Mouse (Mus musculus) heart, postnatal 0 days (tissue): ENCODE data around the gene Wfdc6a. TPM values are rescaled to one million over a fixed set of nuclear protein-coding genes. Genes with fewer than 3 reads are reported as not detected.

Experiments used
- ATAC-seq: fragments of 200-750 bp; cut with Nextera tagmentation; 2 replicates; pipeline ENCODE4 v1.8.0; 2017; ENCODE audit warnings: low read depth, moderate number of reproducible peaks, moderate library complexity; ENCODE audit not compliant: insufficient read depth
- DNase-seq: peaks from one replicate; pipeline ENCODE4 v3.0.0-alpha.2; 2016; ENCODE audit warnings: low spot score
- H3K27ac ChIP-seq: fragments of 300-500 bp; sonication (generic); 2 replicates; pipeline ENCODE4 v1.5.1; 2014; ENCODE audit warnings: low read depth, mild to moderate bottlenecking
- H3K27me3 ChIP-seq: fragments of 300-500 bp; sonication (generic); 2 replicates; pipeline ENCODE4 v1.6.1; 2014; ENCODE audit warnings: low read length, mixed read lengths; ENCODE audit not compliant: control insufficient read depth, insufficient read depth
- H3K36me3 ChIP-seq: fragments of 300-500 bp; sonication (generic); replicated peaks from 2 replicates; pipeline ENCODE4 v1.6.1; 2014; ENCODE audit warnings: low read length, mixed read lengths; ENCODE audit not compliant: control insufficient read depth, insufficient read depth
- H3K4me1 ChIP-seq: fragments of 300-500 bp; sonication (generic); 2 replicates; pipeline ENCODE4 v1.6.1; 2014; ENCODE audit warnings: antibody characterized with exemption; ENCODE audit not compliant: control insufficient read depth, insufficient read depth
- H3K4me2 ChIP-seq: fragments of 300-500 bp; sonication (generic); 2 replicates; pipeline ENCODE4 v1.6.1; 2014; ENCODE audit warnings: low read depth, mild to moderate bottlenecking, low read length, moderate library complexity
- H3K4me3 ChIP-seq: fragments of 300-500 bp; sonication (generic); 2 replicates; pipeline ENCODE4 v1.5.1; 2014; ENCODE audit warnings: low read depth, low read length
- H3K9ac ChIP-seq: fragments of 300-500 bp; sonication (generic); replicated peaks from 2 replicates; pipeline ENCODE4 v1.6.1; 2014; ENCODE audit warnings: low read depth, low read length, mixed read lengths
- H3K9me3 ChIP-seq: fragments of 300-500 bp; sonication (generic); replicated peaks from 2 replicates; pipeline ENCODE4 v1.6.1; 2016; ENCODE audit warnings: low read length; ENCODE audit not compliant: control insufficient read depth
- CTCF ChIP-seq: IDR thresholded peaks from 2 replicates; pipeline ENCODE4 v1.5.1; 2016; ENCODE audit warnings: antibody characterized with exemption, control low read depth, low read depth
- EP300 ChIP-seq: IDR thresholded peaks from 2 replicates; pipeline ENCODE4 v1.6.1; 2016; ENCODE audit warnings: antibody characterized with exemption, low read depth
- WGBS: fragments of 180-500 bp; shearing (Covaris S2); extraction: QIAGEN DNeasy Blood & Tissue Kit; methylation state at CpG from one replicate; pipeline ENCODE4 v1.1.7; 2014; 5-methylcytosine and 5-hydroxymethylcytosine counted together
- polyA plus RNA-seq: library from polyadenylated mRNA; unstranded; fragments of >200 nt; fragmentation: Nextera tagmentation; extraction: Ambion mirVana; gene quantifications from 2 replicates; pipeline ENCODE4 v1.2.1, GENCODE M21; 2015
- total RNA-seq: library from RNA; depleted of rRNA; stranded (reverse); fragments of >200 nt; gene quantifications from 2 replicates; pipeline ENCODE4 v1.2.3, GENCODE M21; 2014; ENCODE audit warnings: low replicate concordance

The Wfdc6a gene
- total and polyA plus RNA-seq, 2 experiments from 2014 or later, result 0.25 TPM; not detected in 1

GRCm38 (mm10) chr2:164560106-164560505, 25.1 kb downstream of the Wfdc6a start:
- no peaks in the 10 kb centered on the region for H3K9me3 ChIP-seq
- no peak overlapping the region for H3K27ac ChIP-seq
- no peak overlapping the region for H3K9ac ChIP-seq
- H3K36me3 ChIP-seq, result no peaks in the 10 kb centered on the region
- H3K27me3 ChIP-seq, result peaks cover 25% of the 10 kb centered on the region
- TF ChIP-seq EP300 (no peak), CTCF (no peak)
- no peak overlapping the region for H3K4me3 ChIP-seq
- whole genome bisulfite sequencing, result 85% methylated on average over 8 of the region's 8 CpGs
- 0 out of 2 replicates have a peak, but pooled peaks cover 8% of the 10 kb centered on the region for H3K4me1 ChIP-seq
- no peak overlapping the region for H3K4me2 ChIP-seq
- no peak for ATAC-seq
- DNase-seq, result no peak

GRCm38 (mm10) chr2:164558991-164559645, 26.1 kb downstream of the Wfdc6a start:
- Histone ChIP-seq H3K9me3 (no peaks in the 10 kb centered on the region), H3K4me3 (no peak overlapping the region), H3K9ac (no peak overlapping the region), H3K4me1 (0 out of 2 replicates have a peak, but pooled peaks cover 8% of the 10 kb centered on the region), H3K27ac (no peak overlapping the region), H3K4me2 (no peak overlapping the region), H3K27me3 (peaks cover 18% of the 10 kb centered on the region), H3K36me3 (no peaks in the 10 kb centered on the region)
- no peak for DNase-seq
- ATAC-seq, result no peak
- TF ChIP-seq CTCF, result no peak
- TF ChIP-seq EP300, result no peak
- 35% methylated on average over 16 of the region's 16 CpGs for WGBS

GRCm38 (mm10) chr2:164558426-164558825, 26.8 kb downstream of the Wfdc6a start:
- Histone ChIP-seq H3K9me3 (no peaks in the 10 kb centered on the region), H3K4me3 (no peak overlapping the region), H3K27ac (no peak overlapping the region), H3K4me2 (no peak overlapping the region), H3K9ac (no peak overlapping the region), H3K27me3 (peaks cover 13% of the 10 kb centered on the region), H3K36me3 (no peaks in the 10 kb centered on the region), H3K4me1 (0 out of 2 replicates have a peak, but pooled peaks cover 6% of the 10 kb centered on the region)
- DNase-seq (no peak), ATAC-seq (no peak)
- TF ChIP-seq EP300, result no peak
- no peak for TF ChIP-seq CTCF
- 74% methylated on average over 8 of the region's 8 CpGs for WGBS

- no peak overlapping the region for H3K27ac ChIP-seq
- no peaks in the 10 kb centered on the region for H3K9me3 ChIP-seq
- ATAC-seq (no peak), DNase-seq (no peak)
- TF ChIP-seq CTCF (no peak), EP300 (no peak)
- no peak overlapping the region for H3K9ac ChIP-seq
- H3K4me3 ChIP-seq, result no peak overlapping the region
- H3K36me3 ChIP-seq, result no peaks in the 10 kb centered on the region
- 0 out of 2 replicates have a peak, but pooled peaks cover 11% of the 10 kb centered on the region for H3K27me3 ChIP-seq
- H3K4me1 ChIP-seq, result no peaks in the 10 kb centered on the region
- WGBS, result 78% methylated on average over 9 of the region's 9 CpGs
- no peak overlapping the region for H3K4me2 ChIP-seq
Measured at GRCm38 (mm10) chr2:164551502-164551901, 33.7 kb downstream of the Wfdc6a start.

GRCm38 (mm10) chr2:164550895-164551269, 34.4 kb downstream of the Wfdc6a start:
- no peaks in the 10 kb centered on the region for H3K9me3 ChIP-seq
- DNase-seq, result no peak
- H3K27ac ChIP-seq, result no peak overlapping the region
- H3K4me3 ChIP-seq, result no peak overlapping the region
- no peak overlapping the region for H3K4me2 ChIP-seq
- 47% methylated on average over 2 of the region's 2 CpGs for WGBS
- no peaks in the 10 kb centered on the region for H3K4me1 ChIP-seq
- no peak overlapping the region for H3K9ac ChIP-seq
- no peak for TF ChIP-seq EP300
- 0 out of 2 replicates have a peak, but pooled peaks cover 11% of the 10 kb centered on the region for H3K27me3 ChIP-seq
- ATAC-seq, result no peak
- H3K36me3 ChIP-seq, result no peaks in the 10 kb centered on the region
